Comparison of ENCODE assay signal across 9 mouse cellular contexts in genomic region chr11:79229561-79230250, GRCm38 (mm10). TPM values are rescaled to one million over a fixed set of nuclear protein-coding genes. Genes with fewer than 3 reads are reported as not detected.
DNase-seq lines count a peak whose midpoint lies in the region; ATAC-seq lines count a peak whose summit lies in the region.
"Had no signal": no experiment of that assay in that cellular context is flagged by ENCODE, and none has a peak within 500 bp of the region (broad histone marks: within the 10 kb centered on the region; RNA-seq: fewer than 3 reads in every experiment).

No protein-coding gene starts in this region.

- DNase-seq in forebrain, embryonic 11.5 days (ENCODE audit: low spot score) = peak; percentile 41
- DNase-seq in forebrain, embryonic 10.5 days (ENCODE audit: extremely low spot score, low spot score) = no peak
- DNase-seq in right cerebral cortex, postnatal 10 days (ENCODE audit: low spot score in 2 of 2) = peak; percentile 50 to 59
- DNase-seq in right cerebral cortex, adult 18-20 months = no peak
- DNase-seq in gastrocnemius, postnatal 25 days = peak; percentile 57
- peak; percentile 64 to 76 for DNase-seq in kidney, postnatal 36 days
- DNase-seq in c-Kit-positive CD71-positive TER-119-positive erythroid progenitor cells, embryonic 14.5 days (ENCODE audit: low spot score) = no peak
- no peak for DNase-seq in left cerebral cortex, postnatal 36 days (ENCODE audit: low spot score in 2 of 2)

- WGBS in forebrain, embryonic 11.5 days = 89% methylated on average over 11 of the region's 11 CpGs
- WGBS in forebrain, embryonic 10.5 days = 95% methylated on average over 11 of the region's 11 CpGs

- H3K27ac ChIP-seq in forebrain, embryonic 11.5 days (ENCODE audit: low read depth, low read length) = no peak overlapping the region
- no peak overlapping the region for H3K27ac ChIP-seq in forebrain, embryonic 10.5 days
- H3K27ac ChIP-seq: liver, embryonic 14.5 days had no signal

- H3K4me3 ChIP-seq in forebrain, embryonic 11.5 days (ENCODE audit: low read depth, low read length) = no peak overlapping the region
- no peak overlapping the region for H3K4me3 ChIP-seq in forebrain, embryonic 10.5 days

- H3K4me1 ChIP-seq in forebrain, embryonic 11.5 days (replicated peaks; ENCODE audit: control insufficient read depth, insufficient read depth, low read length) = peaks cover 2% of the 10 kb centered on the region; the same call in 1 of the 2 replicates
- peaks cover 8% of the 10 kb centered on the region for H3K4me1 ChIP-seq in forebrain, embryonic 10.5 days

- no peaks in the 10 kb centered on the region for H3K36me3 ChIP-seq in forebrain, embryonic 11.5 days (ENCODE audit: control insufficient read depth, insufficient read depth, low read length)
- H3K36me3 ChIP-seq in forebrain, embryonic 10.5 days (replicated peaks) = no peaks in the 10 kb centered on the region; the same call in 1 of the 2 replicates

- no peaks in the 10 kb centered on the region for H3K27me3 ChIP-seq in forebrain, embryonic 11.5 days (ENCODE audit: control insufficient read depth, insufficient read depth, low read length)
- no peaks in the 10 kb centered on the region for H3K27me3 ChIP-seq in forebrain, embryonic 10.5 days (ENCODE audit: poor library complexity, severe bottlenecking)

- no peak for ATAC-seq in forebrain, embryonic 11.5 days (replicated peaks; ENCODE audit: low FRiP score)

- intact Hi-C loops in left cerebral cortex, postnatal 36 days (cut with DNase I) = loop anchor here (5.0 kb wide), 1 partner anchor 168 kb away; no protein-coding TSS in a partner anchor

- no peaks in the 10 kb centered on the region for H3K9me3 ChIP-seq in forebrain, embryonic 11.5 days (ENCODE audit: control insufficient read depth, low read length)
- no peaks in the 10 kb centered on the region for H3K9me3 ChIP-seq in forebrain, embryonic 10.5 days

- no peak overlapping the region for H3K4me2 ChIP-seq in forebrain, embryonic 11.5 days (ENCODE audit: low read depth, low read length, severe bottlenecking)

- no peak overlapping the region for H3K9ac ChIP-seq in forebrain, embryonic 11.5 days (ENCODE audit: low read length)
- H3K9ac ChIP-seq: liver, embryonic 14.5 days had no signal

RNA-seq across cellular contexts. Expression of gene Wsb1, which starts 24.8 kb away (rescaled TPM):
- polyA plus RNA-seq in forebrain, embryonic 11.5 days (2014; fragmentation: Nextera tagmentation; extraction: Ambion mirVana) = 355 and 371 TPM in 2 replicates
- 256 and 266 TPM in 2 replicates for polyA plus RNA-seq in forebrain, embryonic 10.5 days (2016; fragmentation: Nextera tagmentation; extraction: Ambion mirVana)
- total RNA-seq in gastrocnemius, postnatal 25 days (2021) = 10 to 100 TPM in 1 of 2 experiments, 1 to 10 TPM in 1; 7.5 to 14.0 TPM
- 10 to 100 TPM; 54.0 to 84.7 TPM for total RNA-seq in left cerebral cortex, postnatal 36 days (2021)

Comparison
In these comparisons a context has a peak if more than half of its experiments do, and no peak if none do; other contexts are left out.
1. DNase-seq: peak in forebrain, embryonic 11.5 days (single experiment), right cerebral cortex, postnatal 10 days (2 of 2), gastrocnemius, postnatal 25 days (single experiment) and kidney, postnatal 36 days (2 of 2); none in forebrain, embryonic 10.5 days (single experiment), right cerebral cortex, adult 18-20 months (single experiment), c-Kit-positive CD71-positive TER-119-positive erythroid progenitor cells, embryonic 14.5 days (single experiment) and left cerebral cortex, postnatal 36 days (0 of 2).